Mouse (Mus musculus): ENCODE data around the gene Pla2g4e.

DNA sequence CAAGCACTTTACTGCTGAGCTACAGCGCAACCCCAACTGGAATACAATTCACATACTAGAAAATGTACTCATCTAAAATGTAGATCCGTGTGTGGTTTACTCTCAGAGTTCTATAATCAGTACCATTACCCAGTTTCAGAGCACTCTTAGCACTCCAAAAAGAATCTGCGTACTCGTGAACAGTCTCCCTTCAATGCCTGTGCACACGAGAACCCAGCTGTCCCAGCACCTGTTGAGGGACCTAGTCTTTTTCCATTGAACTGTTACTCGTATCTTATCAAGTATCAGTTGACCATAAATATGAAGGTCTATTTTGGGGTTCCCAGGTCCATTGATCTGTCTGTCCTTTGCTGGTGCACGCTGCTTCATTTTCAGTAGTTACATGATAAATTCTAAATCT is 95.5 kb downstream of the Pla2g4e start:
- TF ChIP-seq GATA1 (IDR thresholded peaks at IDR 0.05; ENCODE audit: low read length) (no peak), TAL1 (IDR thresholded peaks at IDR 0.05; ENCODE audit: low read length) (no peak)

All from erythroblast, embryonic 14.5 days (primary cell).